9 mouse cellular contexts compared by ENCODE assay signal in genomic region chr10:61537036-61537380, GRCm38 (mm10). TPM values are rescaled to one million over a fixed set of nuclear protein-coding genes. Genes with fewer than 3 reads are reported as not detected.
DNase-seq lines count a peak whose midpoint lies in the region; ATAC-seq and TF ChIP-seq lines count a peak whose summit lies in the region.
"Had no signal": no experiment of that assay in that cellular context is flagged by ENCODE, and none has a peak within 500 bp of the region (broad histone marks: within the 10 kb centered on the region; RNA-seq: fewer than 3 reads in every experiment).

No protein-coding gene starts in this region.

- H3K4me1 ChIP-seq in neural tube, embryonic 13.5 days (replicated peaks): peaks cover 72% of the 10 kb centered on the region
- H3K4me1 ChIP-seq in limb, embryonic 13.5 days: peaks cover 58% of the 10 kb centered on the region

- no peak for ATAC-seq in neural tube, embryonic 13.5 days (ENCODE audit: low read depth)
- ATAC-seq in limb, embryonic 13.5 days (ENCODE audit: low FRiP score, low read depth): no peak

- no peaks in the 10 kb centered on the region for H3K9me3 ChIP-seq in neural tube, embryonic 13.5 days
- no peaks in the 10 kb centered on the region for H3K9me3 ChIP-seq in limb, embryonic 13.5 days

- no peak for TF ChIP-seq CTCF in gastrocnemius, adult 2 months (IDR thresholded peaks at IDR 0.05)

- 80% methylated on average over 5 of the region's 5 CpGs for WGBS in neural tube, embryonic 13.5 days
- 82% methylated on average over 5 of the region's 5 CpGs for WGBS in limb, embryonic 13.5 days

- H3K36me3 ChIP-seq in neural tube, embryonic 13.5 days: no peaks in the 10 kb centered on the region
- H3K36me3 ChIP-seq in limb, embryonic 13.5 days: no peaks in the 10 kb centered on the region

- peak; percentile 63 for DNase-seq in gastrocnemius, adult 2 months
- no peak for DNase-seq in gastrocnemius, postnatal 4 days (ENCODE audit: low spot score in 2 of 2)
- no peak for DNase-seq in neural tube, embryonic 10.5 days (ENCODE audit: extremely low spot score, low spot score)
- peak; percentile 26 for DNase-seq in testis, postnatal 14 days (ENCODE audit: low spot score)
- no peak for DNase-seq in layer of hippocampus, adult 9-10 months (ENCODE audit: low spot score)
- DNase-seq in cerebellum, adult 18-20 months: no peak

- intact Hi-C loops in gastrocnemius, adult 2 months (cut with DNase I): no loop called here

- peak overlapping the region; percentile 84 for H3K27ac ChIP-seq in gastrocnemius, adult 2 months
- peak overlapping the region; percentile 87; the same call in 1 of the 2 replicates for H3K27ac ChIP-seq in neural tube, embryonic 13.5 days (replicated peaks)
- no peak overlapping the region for H3K27ac ChIP-seq in limb, embryonic 13.5 days

- H3K4me3 ChIP-seq in gastrocnemius, adult 2 months: peak overlapping the region; percentile 47; the same call in 1 of the 2 replicates
- H3K4me3 ChIP-seq in neural tube, embryonic 13.5 days: no peak overlapping the region
- no peak overlapping the region for H3K4me3 ChIP-seq in limb, embryonic 13.5 days

- H3K27me3 ChIP-seq in neural tube, embryonic 13.5 days: no peaks in the 10 kb centered on the region
- H3K27me3 ChIP-seq in limb, embryonic 13.5 days: no peaks in the 10 kb centered on the region
- H3K27me3 ChIP-seq: CH12.LX had no signal

- H3K9ac ChIP-seq in neural tube, embryonic 13.5 days: no peak overlapping the region
- H3K9ac ChIP-seq in limb, embryonic 13.5 days: 0 out of 2 replicates have a peak overlapping the region, but pooled peaks have one; percentile 5

- H3K4me2 ChIP-seq in neural tube, embryonic 13.5 days: no peak overlapping the region
- H3K4me2 ChIP-seq in limb, embryonic 13.5 days (replicated peaks): no peak overlapping the region

RNA-seq across cellular contexts. Expression of gene Npffr1, which starts 58.3 kb away (rescaled TPM):
- total RNA-seq in gastrocnemius, adult 2 months (2021): under 1 TPM in 1 of 2 experiments, not detected in 1; 0.06 TPM
- total RNA-seq in gastrocnemius, postnatal 4 days (2021): under 1 TPM in 1 of 2 experiments, not detected in 1; 0.07 TPM
- polyA plus RNA-seq in neural tube, embryonic 13.5 days (2015; fragmentation: Nextera tagmentation; extraction: Ambion mirVana): 0.17 and 0.25 TPM in 2 replicates
- polyA plus RNA-seq in limb, embryonic 13.5 days (2015; fragmentation: Nextera tagmentation; extraction: Ambion mirVana): 0.05 and 0.11 TPM in 2 replicates
- total RNA-seq: CH12.LX had no signal

Comparison
In these comparisons a context has a peak if more than half of its experiments do, and no peak if none do; other contexts are left out.
1. DNase-seq: peak in gastrocnemius, adult 2 months (single experiment) and testis, postnatal 14 days (single experiment); none in gastrocnemius, postnatal 4 days (0 of 2), neural tube, embryonic 10.5 days (single experiment), layer of hippocampus, adult 9-10 months (single experiment) and cerebellum, adult 18-20 months (0 of 2).